Mouse (Mus musculus) heart, embryonic 12.5 days (tissue): ENCODE results near the gene Kcna3. TPM values are rescaled to one million over a fixed set of nuclear protein-coding genes. Genes with fewer than 3 reads are reported as not detected.

Experiments
- ATAC-seq: fragments of 200-750 bp; cut with Nextera tagmentation; 2 replicates; pipeline ENCODE4 v1.8.0; 2017; ENCODE audit warnings: moderate TSS enrichment, moderate library complexity; ENCODE audit not compliant: insufficient number of reproducible peaks, low FRiP score
- H3K27ac ChIP-seq: fragments of 300-500 bp; sonication (generic); 2 replicates; pipeline ENCODE4 v1.5.1; 2016; ENCODE audit warnings: mild to moderate bottlenecking, moderate library complexity; ENCODE audit not compliant: poor library complexity, severe bottlenecking
- H3K27me3 ChIP-seq: fragments of 300-500 bp; sonication (generic); replicated peaks from 2 replicates; pipeline ENCODE4 v1.6.1; 2016; ENCODE audit warnings: mild to moderate bottlenecking, moderate library complexity
- H3K36me3 ChIP-seq: fragments of 300-500 bp; sonication (generic); 2 replicates; pipeline ENCODE4 v1.6.1; 2016; ENCODE audit warnings: mild to moderate bottlenecking, moderate library complexity
- H3K4me1 ChIP-seq: fragments of 300-500 bp; sonication (generic); replicated peaks from 2 replicates; pipeline ENCODE4 v1.6.1; 2016; ENCODE audit warnings: mild to moderate bottlenecking
- H3K4me2 ChIP-seq: fragments of 300-500 bp; sonication (generic); 2 replicates; pipeline ENCODE4 v1.6.1; 2016; ENCODE audit warnings: mild to moderate bottlenecking, moderate library complexity
- H3K4me3 ChIP-seq: fragments of 300-500 bp; sonication (generic); 2 replicates; pipeline ENCODE4 v1.5.1; 2016; ENCODE audit warnings: mild to moderate bottlenecking
- H3K9ac ChIP-seq: fragments of 300-500 bp; sonication (generic); 2 replicates; pipeline ENCODE4 v1.6.1; 2016; ENCODE audit warnings: mild to moderate bottlenecking, moderate library complexity
- H3K9me3 ChIP-seq: fragments of 300-500 bp; sonication (generic); replicated peaks from 2 replicates; pipeline ENCODE4 v1.6.1; 2016; ENCODE audit warnings: mild to moderate bottlenecking, moderate library complexity
- WGBS: fragments of 180-500 bp; shearing (Covaris S2); methylation state at CpG from one replicate; pipeline ENCODE4 v1.1.7; 2016; 5-methylcytosine and 5-hydroxymethylcytosine counted together
- polyA plus RNA-seq: library from polyadenylated mRNA; unstranded; fragments of >200 nt; fragmentation: Nextera tagmentation; extraction: Ambion mirVana; gene quantifications from 2 replicates; pipeline ENCODE4 v1.2.1, GENCODE M21; 2016

The Kcna3 gene
- polyA plus RNA-seq, 1 experiment from 2014 or later: 1.9 TPM

DNA sequence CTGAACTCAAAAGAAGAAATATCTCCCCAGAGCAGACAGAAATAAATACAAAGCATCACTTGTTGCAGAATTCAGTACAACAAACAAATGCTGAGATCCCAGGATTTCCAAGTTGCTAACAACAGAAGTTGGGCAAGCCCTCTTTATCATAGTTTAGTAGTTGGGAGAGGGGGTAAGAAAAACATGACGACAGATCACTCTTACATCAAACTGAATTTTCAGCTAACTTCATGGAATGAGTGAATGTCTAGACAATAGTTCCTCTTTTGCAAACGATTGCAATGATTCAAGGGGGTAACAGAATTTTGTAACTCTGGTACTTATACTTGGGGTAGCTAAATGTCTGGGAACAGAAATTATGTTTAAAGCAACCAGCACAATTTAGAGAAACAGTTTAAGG lies 1.2 kb upstream of the Kcna3 start:
- ATAC-seq: no peak
- Histone ChIP-seq H3K4me3 (no peak overlapping the region), H3K4me1 (peaks cover 7% of the 10 kb centered on the region; the same call in 1 of the 2 replicates), H3K36me3 (no peaks in the 10 kb centered on the region), H3K27me3 (peaks cover 22% of the 10 kb centered on the region), H3K4me2 (no peak overlapping the region), H3K9ac (no peak overlapping the region), H3K9me3 (no peaks in the 10 kb centered on the region), H3K27ac (no peak overlapping the region)
- WGBS: 52% methylated on average over 2 of the region's 2 CpGs

- Histone ChIP-seq H3K9me3 (no peaks in the 10 kb centered on the region), H3K27me3 (peaks cover 22% of the 10 kb centered on the region), H3K4me3 (peak overlapping the region; percentile 68), H3K4me1 (peaks cover 7% of the 10 kb centered on the region; the same call in 1 of the 2 replicates), H3K27ac (no peak overlapping the region), H3K9ac (peak overlapping the region; percentile 71), H3K36me3 (no peaks in the 10 kb centered on the region), H3K4me2 (peak overlapping the region; percentile 95)
- 1% methylated on average over 53 of the region's 55 CpGs for WGBS
- ATAC-seq: no peak; the same call in none of the 2 replicates
Measured at GRCm38 (mm10) chr3:107036458-107037039, 580 bp downstream of the Kcna3 start.

- H3K27me3 ChIP-seq: peaks cover 22% of the 10 kb centered on the region
- H3K27ac ChIP-seq: no peak overlapping the region
- H3K4me2 ChIP-seq: peak overlapping the region; percentile 95
- H3K9me3 ChIP-seq: no peaks in the 10 kb centered on the region
- H3K9ac ChIP-seq: no peak overlapping the region
- peaks cover 7% of the 10 kb centered on the region; the same call in 1 of the 2 replicates for H3K4me1 ChIP-seq
- H3K4me3 ChIP-seq: peak overlapping the region; percentile 68
- WGBS: 51% methylated on average over 12 of the region's 12 CpGs
- H3K36me3 ChIP-seq: no peaks in the 10 kb centered on the region
- no peak for ATAC-seq
Measured at GRCm38 (mm10) chr3:107037105-107037504, 1.1 kb downstream of the Kcna3 start.

- Histone ChIP-seq H3K36me3 (no peaks in the 10 kb centered on the region), H3K4me3 (no peak overlapping the region), H3K27me3 (peaks cover 22% of the 10 kb centered on the region), H3K4me1 (peaks cover 7% of the 10 kb centered on the region; the same call in 1 of the 2 replicates), H3K4me2 (peak overlapping the region; percentile 95), H3K27ac (no peak overlapping the region), H3K9me3 (no peaks in the 10 kb centered on the region), H3K9ac (no peak overlapping the region)
- 74% methylated on average over 16 of the region's 16 CpGs for WGBS
- no peak for ATAC-seq
Measured at GRCm38 (mm10) chr3:107037536-107038155, 1.7 kb downstream of the Kcna3 start.

GRCm38 (mm10) chr3:107038156-107038536 lies 2.2 kb downstream of the Kcna3 start:
- peaks cover 22% of the 10 kb centered on the region for H3K27me3 ChIP-seq
- peak overlapping the region; percentile 95; the same call in 1 of the 2 replicates for H3K4me2 ChIP-seq
- no peak overlapping the region for H3K27ac ChIP-seq
- 83% methylated on average over 6 of the region's 6 CpGs for WGBS
- H3K9me3 ChIP-seq: no peaks in the 10 kb centered on the region
- no peak overlapping the region for H3K9ac ChIP-seq
- no peaks in the 10 kb centered on the region for H3K36me3 ChIP-seq
- peaks cover 7% of the 10 kb centered on the region; the same call in 1 of the 2 replicates for H3K4me1 ChIP-seq
- no peak overlapping the region for H3K4me3 ChIP-seq
- no peak for ATAC-seq

DNA sequence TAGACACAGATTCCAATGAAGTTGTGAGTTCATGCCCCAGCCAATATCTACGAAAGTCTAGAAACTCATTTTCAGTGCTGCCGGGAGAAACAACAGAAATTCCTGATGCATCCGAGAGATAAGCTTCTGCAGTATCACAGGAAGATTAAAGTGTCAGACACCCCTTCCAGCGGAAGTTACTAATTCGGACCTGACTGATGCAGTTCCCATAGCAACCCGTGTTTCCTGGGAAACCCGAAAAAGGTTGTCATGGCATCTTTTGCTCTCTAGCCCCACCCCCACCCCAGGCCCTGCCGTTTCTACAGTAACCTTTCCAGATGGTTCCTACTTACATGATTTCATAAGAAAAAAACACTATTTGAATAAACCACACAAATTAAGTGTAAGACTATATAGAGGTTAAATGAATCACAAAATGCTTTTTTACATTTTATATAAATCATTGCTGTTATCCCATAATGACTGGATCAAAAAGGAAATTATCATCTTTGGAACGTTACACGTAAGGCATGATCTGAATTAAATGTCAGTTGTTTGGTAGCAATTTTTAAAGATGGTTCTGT lies 2.8 kb downstream of the Kcna3 start:
- no peak overlapping the region for H3K4me3 ChIP-seq
- ATAC-seq: no peak
- WGBS: 52% methylated on average over 10 of the region's 10 CpGs
- no peaks in the 10 kb centered on the region for H3K9me3 ChIP-seq
- no peak overlapping the region for H3K27ac ChIP-seq
- no peaks in the 10 kb centered on the region for H3K36me3 ChIP-seq
- H3K4me2 ChIP-seq: peak overlapping the region; percentile 10; the same call in 1 of the 2 replicates
- H3K4me1 ChIP-seq: peaks cover 7% of the 10 kb centered on the region; the same call in 1 of the 2 replicates
- no peak overlapping the region for H3K9ac ChIP-seq
- peaks cover 22% of the 10 kb centered on the region for H3K27me3 ChIP-seq

GRCm38 (mm10) chr3:107039306-107039705 lies 3.3 kb downstream of the Kcna3 start:
- Histone ChIP-seq H3K27me3 (peaks cover 22% of the 10 kb centered on the region), H3K27ac (no peak overlapping the region), H3K4me2 (no peak overlapping the region), H3K9ac (no peak overlapping the region), H3K4me3 (no peak overlapping the region), H3K36me3 (no peaks in the 10 kb centered on the region), H3K9me3 (no peaks in the 10 kb centered on the region), H3K4me1 (peaks cover 7% of the 10 kb centered on the region; the same call in 1 of the 2 replicates)
- no peak for ATAC-seq

- Histone ChIP-seq H3K9ac (no peak overlapping the region), H3K4me1 (peaks cover 7% of the 10 kb centered on the region; the same call in 1 of the 2 replicates), H3K27ac (no peak overlapping the region), H3K36me3 (no peaks in the 10 kb centered on the region), H3K27me3 (peaks cover 22% of the 10 kb centered on the region), H3K4me2 (no peak overlapping the region), H3K4me3 (no peak overlapping the region), H3K9me3 (no peaks in the 10 kb centered on the region)
- ATAC-seq: no peak
- 69% methylated on average over 3 of the region's 3 CpGs for WGBS
Measured at GRCm38 (mm10) chr3:107040408-107040807, 4.4 kb downstream of the Kcna3 start.

DNA sequence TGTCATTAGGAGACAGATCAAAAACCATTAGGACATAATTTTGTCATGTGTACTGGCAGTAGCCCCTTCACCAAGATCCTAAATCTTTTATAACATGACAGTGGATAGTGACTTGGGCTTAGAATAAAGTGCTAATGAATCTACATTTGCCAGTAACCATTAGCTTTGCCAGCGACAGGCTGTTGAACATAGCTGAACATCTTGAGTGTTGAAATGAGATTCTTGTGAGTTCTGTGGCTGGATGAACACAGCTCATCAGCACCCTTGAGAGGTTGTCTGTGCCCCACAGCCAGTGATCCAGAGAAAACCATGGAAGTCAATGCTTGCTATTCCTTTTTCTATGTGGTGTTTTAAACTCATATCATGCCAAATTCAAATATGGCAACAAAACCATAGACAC lies 5.7 kb downstream of the Kcna3 start:
- Histone ChIP-seq H3K27me3 (peaks cover 21% of the 10 kb centered on the region), H3K4me2 (no peak overlapping the region), H3K27ac (no peak overlapping the region), H3K4me1 (peaks cover 5% of the 10 kb centered on the region; the same call in 1 of the 2 replicates), H3K4me3 (no peak overlapping the region), H3K36me3 (no peaks in the 10 kb centered on the region), H3K9me3 (no peaks in the 10 kb centered on the region), H3K9ac (no peak overlapping the region)
- 67% methylated on average over 1 of the region's 1 CpGs for WGBS
- no peak for ATAC-seq

DNA sequence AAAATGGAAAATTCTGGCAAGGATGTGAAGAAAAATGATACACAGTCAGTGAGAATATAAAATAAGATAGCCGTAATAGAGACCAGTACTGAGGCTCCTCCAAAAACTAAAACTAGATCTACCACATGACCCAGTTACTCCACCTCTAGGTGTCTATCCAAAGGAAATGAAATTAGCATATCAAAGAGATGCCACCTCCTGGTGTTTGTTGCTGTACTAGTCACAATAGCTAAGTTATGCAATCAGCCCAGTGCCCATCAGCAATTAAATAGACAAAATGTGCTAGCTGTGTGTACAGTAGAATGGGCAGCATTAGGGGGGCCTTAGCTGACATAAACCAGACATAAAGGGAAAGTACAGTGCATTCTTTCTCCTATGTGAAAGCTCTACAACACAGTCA lies 25.5 kb downstream of the Kcna3 start:
- no peaks in the 10 kb centered on the region for H3K27me3 ChIP-seq
- H3K4me2 ChIP-seq: no peak overlapping the region
- no peaks in the 10 kb centered on the region for H3K9me3 ChIP-seq
- no peak for ATAC-seq
- no peak overlapping the region for H3K4me3 ChIP-seq
- no peaks in the 10 kb centered on the region for H3K4me1 ChIP-seq
- no peak overlapping the region for H3K9ac ChIP-seq
- 94% methylated on average over 1 of the region's 1 CpGs for WGBS
- H3K27ac ChIP-seq: no peak overlapping the region
- H3K36me3 ChIP-seq: no peaks in the 10 kb centered on the region

DNA sequence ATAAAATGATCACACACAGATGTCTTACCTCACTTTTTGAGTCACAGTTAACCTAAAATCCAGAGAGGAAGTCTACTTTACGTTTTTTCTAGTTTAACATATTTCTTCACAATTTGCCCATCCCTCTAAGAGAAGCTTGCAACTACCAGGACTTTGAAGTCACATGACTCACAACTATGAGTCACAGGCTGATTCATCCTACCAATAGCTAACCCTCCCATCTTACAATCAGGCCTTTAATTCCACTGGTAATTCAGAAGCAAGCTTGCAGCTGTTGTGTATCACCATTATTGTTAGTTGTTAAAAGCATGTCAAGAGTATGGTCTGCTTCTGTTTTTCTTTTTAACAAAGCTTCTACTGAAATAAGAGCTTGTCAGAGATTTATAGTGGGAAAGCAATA lies 26.8 kb downstream of the Kcna3 start:
- ATAC-seq: no peak
- Histone ChIP-seq H3K4me2 (no peak overlapping the region), H3K9me3 (no peaks in the 10 kb centered on the region), H3K27me3 (no peaks in the 10 kb centered on the region), H3K4me1 (no peaks in the 10 kb centered on the region), H3K27ac (no peak overlapping the region), H3K36me3 (no peaks in the 10 kb centered on the region), H3K9ac (no peak overlapping the region), H3K4me3 (no peak overlapping the region)
- 40% methylated on average over 1 of the region's 1 CpGs for WGBS
